Comparison of ENCODE assay signal across 14 mouse cellular contexts in the genomic region with DNA sequence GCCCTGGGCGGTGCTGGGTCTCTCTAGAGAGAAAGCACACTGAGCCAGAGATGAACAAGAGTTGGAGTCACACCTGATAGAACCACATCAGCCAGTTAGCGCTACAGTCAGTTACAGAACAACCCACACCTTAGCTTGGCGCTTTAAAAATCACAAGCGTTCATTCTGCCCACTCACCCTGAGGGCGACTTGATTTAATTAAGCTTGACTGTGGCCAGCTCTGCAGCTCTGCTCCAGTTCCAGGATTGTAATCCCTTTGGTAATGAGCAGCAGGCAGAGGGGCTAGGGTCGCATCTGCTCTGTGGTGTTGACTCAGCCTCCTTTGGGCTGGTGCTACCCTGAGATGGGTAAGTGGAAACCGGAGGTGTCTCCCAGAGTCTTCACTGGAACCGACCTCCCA.
DNase-seq lines count a peak whose midpoint lies in the region; ATAC-seq lines count a peak whose summit lies in the region.
"Had no signal": no experiment of that assay in that cellular context is flagged by ENCODE, and none has a peak within 500 bp of the region (broad histone marks: within the 10 kb centered on the region; RNA-seq: fewer than 3 reads in every experiment).

No protein-coding gene starts in this region.

- peak; percentile 21; the same call in 1 of the 2 replicates for ATAC-seq in neural tube, embryonic 12.5 days (ENCODE audit: low FRiP score, low read depth)

- no peak overlapping the region for H3K4me3 ChIP-seq in neural tube, embryonic 12.5 days
- H3K4me3 ChIP-seq: limb, embryonic 10.5 days; myocyte had no signal

- no peak overlapping the region for H3K27ac ChIP-seq in neural tube, embryonic 12.5 days
- H3K27ac ChIP-seq: limb, embryonic 10.5 days; liver, embryonic 14.5 days; macrophage had no signal

- H3K27me3 ChIP-seq in neural tube, embryonic 12.5 days (replicated peaks): no peaks in the 10 kb centered on the region

- no peaks in the 10 kb centered on the region for H3K4me1 ChIP-seq in neural tube, embryonic 12.5 days

- peak; percentile 9 to 14 for DNase-seq in cerebellum, postnatal 14 days
- DNase-seq in cerebellum, adult 11 months: no peak
- DNase-seq in neural tube, embryonic 10.5 days (ENCODE audit: extremely low spot score, low spot score): no peak
- peak; percentile 30 for DNase-seq in kidney, postnatal 14 days
- peak; percentile 64 for DNase-seq in retina, embryonic 14.5 days (ENCODE audit: low spot score)
- DNase-seq in layer of hippocampus, adult 11-12 months (ENCODE audit: low spot score): no peak
- no peak for DNase-seq in thymus, adult 18-20 months
- DNase-seq: layer of hippocampus, adult 9-11 months had no signal

- no peaks in the 10 kb centered on the region for H3K36me3 ChIP-seq in neural tube, embryonic 12.5 days
- H3K36me3 ChIP-seq: limb, embryonic 10.5 days had no signal

- H3K9me3 ChIP-seq in neural tube, embryonic 12.5 days: no peaks in the 10 kb centered on the region
- H3K9me3 ChIP-seq: limb, embryonic 10.5 days had no signal

- H3K4me2 ChIP-seq in neural tube, embryonic 12.5 days (replicated peaks): no peak overlapping the region
- H3K4me2 ChIP-seq: heart, embryonic 11.5 days had no signal

- no peak overlapping the region for H3K9ac ChIP-seq in neural tube, embryonic 12.5 days
- H3K9ac ChIP-seq: liver, embryonic 14.5 days had no signal

- WGBS in neural tube, embryonic 12.5 days: 87% methylated on average over 8 of the region's 8 CpGs

Comparison
In these comparisons a context has a peak if more than half of its experiments do, and no peak if none do; other contexts are left out.
1. DNase-seq: peak in cerebellum, postnatal 14 days (2 of 2), kidney, postnatal 14 days (single experiment) and retina, embryonic 14.5 days (single experiment); none in cerebellum, adult 11 months (single experiment), neural tube, embryonic 10.5 days (single experiment), layer of hippocampus, adult 11-12 months (single experiment) and thymus, adult 18-20 months (0 of 2).